Mouse (Mus musculus): ENCODE results near the gene Med24. TPM values are rescaled to one million over a fixed set of nuclear protein-coding genes. Genes with fewer than 3 reads are reported as not detected.

The Med24 gene
- polyA plus RNA-seq, 1 experiment from 2014 or later = 83.6 TPM

- peaks cover 5% of the 10 kb centered on the region; the same call in 1 of the 2 replicates for H3K27me3 ChIP-seq (ENCODE audit: insufficient read depth, poor library complexity, severe bottlenecking)
- peak overlapping the region; percentile 74 for H3K27ac ChIP-seq
- H3K4me1 ChIP-seq (replicated peaks) = peaks cover 94% of the 10 kb centered on the region
- H3K4me3 ChIP-seq = peak overlapping the region; percentile 42
- WGBS = 25% methylated on average over 15 of the region's 15 CpGs
- peaks cover 7% of the 10 kb centered on the region; the same call in 1 of the 2 replicates for H3K36me3 ChIP-seq
- no peak for DNase-seq (ENCODE audit: low spot score)
- no peaks in the 10 kb centered on the region for H3K9me3 ChIP-seq
Measured at GRCm38 (mm10) chr11:98748506-98749416, 19.5 kb upstream of the Med24 start.

- no peak for DNase-seq (ENCODE audit: low spot score)
- Histone ChIP-seq H3K27ac (peak overlapping the region; percentile 74), H3K9me3 (no peaks in the 10 kb centered on the region), H3K4me3 (peak overlapping the region; percentile 42), H3K4me1 (replicated peaks) (peaks cover 96% of the 10 kb centered on the region), H3K27me3 (ENCODE audit: insufficient read depth, poor library complexity, severe bottlenecking) (peaks cover 5% of the 10 kb centered on the region; the same call in 1 of the 2 replicates), H3K36me3 (no peaks in the 10 kb centered on the region)
- WGBS = 30% methylated on average over 6 of the region's 6 CpGs
Measured at GRCm38 (mm10) chr11:98747804-98748505, 18.7 kb upstream of the Med24 start.

- Histone ChIP-seq H3K9me3 (no peaks in the 10 kb centered on the region), H3K36me3 (no peaks in the 10 kb centered on the region), H3K4me3 (peak overlapping the region; percentile 42), H3K27ac (peak overlapping the region; percentile 74), H3K4me1 (replicated peaks) (peaks cover 97% of the 10 kb centered on the region), H3K27me3 (ENCODE audit: insufficient read depth, poor library complexity, severe bottlenecking) (peaks cover 5% of the 10 kb centered on the region; the same call in 1 of the 2 replicates)
- DNase-seq (ENCODE audit: low spot score) = peak; percentile 71
- WGBS = 10% methylated on average over 18 of the region's 19 CpGs
Measured at GRCm38 (mm10) chr11:98746855-98747693, 17.8 kb upstream of the Med24 start.

GRCm38 (mm10) chr11:98745932-98746853 lies 17.0 kb upstream of the Med24 start:
- Histone ChIP-seq H3K4me1 (replicated peaks) (peaks cover 100% of the 10 kb centered on the region), H3K27me3 (ENCODE audit: insufficient read depth, poor library complexity, severe bottlenecking) (peaks cover 5% of the 10 kb centered on the region; the same call in 1 of the 2 replicates), H3K9me3 (no peaks in the 10 kb centered on the region), H3K36me3 (no peaks in the 10 kb centered on the region), H3K27ac (peak overlapping the region; percentile 74), H3K4me3 (peak overlapping the region; percentile 42; the same call in 1 of the 2 replicates)
- DNase-seq (ENCODE audit: low spot score) = no peak
- 45% methylated on average over 12 of the region's 12 CpGs for WGBS

GRCm38 (mm10) chr11:98744456-98745019 lies 15.3 kb upstream of the Med24 start:
- WGBS = 34% methylated on average over 7 of the region's 7 CpGs
- peaks cover 99% of the 10 kb centered on the region for H3K4me1 ChIP-seq (replicated peaks)
- H3K27ac ChIP-seq = peak overlapping the region; percentile 99
- peaks cover 5% of the 10 kb centered on the region; the same call in 1 of the 2 replicates for H3K27me3 ChIP-seq (ENCODE audit: insufficient read depth, poor library complexity, severe bottlenecking)
- H3K4me3 ChIP-seq = peak overlapping the region; percentile 83
- no peaks in the 10 kb centered on the region for H3K36me3 ChIP-seq
- DNase-seq (ENCODE audit: low spot score) = no peak
- H3K9me3 ChIP-seq = no peaks in the 10 kb centered on the region

GRCm38 (mm10) chr11:98743655-98744345 lies 14.6 kb upstream of the Med24 start:
- H3K9me3 ChIP-seq = no peaks in the 10 kb centered on the region
- H3K27me3 ChIP-seq (ENCODE audit: insufficient read depth, poor library complexity, severe bottlenecking) = peaks cover 6% of the 10 kb centered on the region; the same call in 1 of the 2 replicates
- H3K36me3 ChIP-seq = no peaks in the 10 kb centered on the region
- H3K4me1 ChIP-seq (replicated peaks) = peaks cover 98% of the 10 kb centered on the region
- H3K27ac ChIP-seq = peak overlapping the region; percentile 99
- 8% methylated on average over 9 of the region's 9 CpGs for WGBS
- DNase-seq (ENCODE audit: low spot score) = peak; percentile 77
- peak overlapping the region; percentile 83 for H3K4me3 ChIP-seq

- peaks cover 97% of the 10 kb centered on the region for H3K4me1 ChIP-seq (replicated peaks)
- DNase-seq (ENCODE audit: low spot score) = peak; percentile 60
- 3% methylated on average over 21 of the region's 21 CpGs for WGBS
Measured at GRCm38 (mm10) chr11:98742397-98743291, 13.4 kb upstream of the Med24 start.

GRCm38 (mm10) chr11:98741622-98742396 lies 12.6 kb upstream of the Med24 start:
- Histone ChIP-seq H3K36me3 (no peaks in the 10 kb centered on the region), H3K4me3 (peak overlapping the region; percentile 83), H3K27me3 (ENCODE audit: insufficient read depth, poor library complexity, severe bottlenecking) (peaks cover 8% of the 10 kb centered on the region; the same call in 1 of the 2 replicates), H3K4me1 (replicated peaks) (peaks cover 89% of the 10 kb centered on the region), H3K9me3 (no peaks in the 10 kb centered on the region), H3K27ac (peak overlapping the region; percentile 99)
- WGBS = under 1% methylated on average over 84 of the region's 86 CpGs
- peak; percentile 88 for DNase-seq (ENCODE audit: low spot score)

More at GRCm38 (mm10) chr11:98742397-98743291, 13.4 kb upstream of the Med24 start:
- Histone ChIP-seq H3K36me3 (no peaks in the 10 kb centered on the region), H3K27me3 (ENCODE audit: insufficient read depth, poor library complexity, severe bottlenecking) (peaks cover 8% of the 10 kb centered on the region; the same call in 1 of the 2 replicates), H3K9me3 (no peaks in the 10 kb centered on the region), H3K4me3 (peak overlapping the region; percentile 83), H3K27ac (peak overlapping the region; percentile 99)

GRCm38 (mm10) chr11:98741051-98741620 lies 11.9 kb upstream of the Med24 start:
- peaks cover 82% of the 10 kb centered on the region for H3K4me1 ChIP-seq (replicated peaks)
- no peaks in the 10 kb centered on the region for H3K9me3 ChIP-seq
- peaks cover 4% of the 10 kb centered on the region; the same call in 1 of the 2 replicates for H3K27me3 ChIP-seq (ENCODE audit: insufficient read depth, poor library complexity, severe bottlenecking)
- H3K27ac ChIP-seq = peak overlapping the region; percentile 99
- no peaks in the 10 kb centered on the region for H3K36me3 ChIP-seq
- DNase-seq (ENCODE audit: low spot score) = no peak
- under 1% methylated on average over 17 of the region's 17 CpGs for WGBS
- H3K4me3 ChIP-seq = peak overlapping the region; percentile 83
